Mouse (Mus musculus): ENCODE results near the gene Prr11. TPM values are rescaled to one million over a fixed set of nuclear protein-coding genes. Genes with fewer than 3 reads are reported as not detected.

The Prr11 gene
- total RNA-seq, 1 experiment = 9.6 TPM

DNA sequence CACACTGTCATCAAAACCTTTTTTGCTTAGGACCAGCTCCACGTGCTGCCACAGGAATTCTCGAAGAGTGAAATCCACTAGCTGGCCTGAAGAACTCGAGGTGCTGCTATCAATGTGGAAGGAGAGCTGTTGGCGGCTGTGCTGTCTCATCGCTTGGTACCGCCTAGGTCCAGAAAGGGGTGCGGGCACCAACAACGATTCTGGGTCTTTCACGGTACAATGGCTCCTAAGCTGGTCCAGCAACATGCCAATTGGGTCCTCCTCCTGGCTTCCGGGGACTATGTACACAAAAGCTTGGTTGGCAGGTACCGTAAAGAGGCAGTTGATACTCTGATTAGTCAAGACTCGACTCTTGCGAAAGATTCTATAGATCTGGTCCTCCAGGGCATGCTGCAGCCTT is 23.0 kb downstream of the Prr11 start:
- H3K9me3 ChIP-seq (ENCODE audit: control insufficient read depth, insufficient read depth, low read depth, low read length) = no peaks in the 10 kb centered on the region
- peaks cover 3 to 4% of the 10 kb centered on the region in 2 experiments; a peak in 1 of 4 replicates for H3K4me1 ChIP-seq (ENCODE audit: control insufficient read depth in 2 of 2, insufficient read depth in 2 of 2, low read length in 2 of 2, poor library complexity in 1 of 2)
- peak overlapping the region; percentile 96 to 97 for H3K4me3 ChIP-seq (ENCODE audit: insufficient read depth in 1 of 2, low read depth in 1 of 2, low read length in 2 of 2, poor library complexity in 1 of 2, severe bottlenecking in 1 of 2)
- in situ Hi-C loops (cut with MboI; ENCODE audit: low sequenced_read_pairs in 2 of 2, unreplicated experiment in 2 of 2) = no loop called here
- no peak for DNase-seq (ENCODE audit: low read depth, low spot score)
- H3K9ac ChIP-seq (ENCODE audit: insufficient read depth, low read depth, low read length, poor library complexity, severe bottlenecking) = 0 out of 2 replicates have a peak overlapping the region, but pooled peaks have one; percentile 97
- no peak for TF ChIP-seq CHD2 (IDR thresholded peaks at IDR 0.05; ENCODE audit: low read depth, low read length)
- no peak for TF ChIP-seq ZNF384 (IDR thresholded peaks at IDR 0.05; ENCODE audit: low read depth, low read length)
- TF ChIP-seq HCFC1 (IDR thresholded peaks at IDR 0.05; ENCODE audit: borderline replicate concordance, insufficient read depth, low read length) = no peak
- no peak for TF ChIP-seq ZC3H11A (IDR thresholded peaks at IDR 0.05; ENCODE audit: borderline replicate concordance, low read depth, low read length)
- TF ChIP-seq MAFK (IDR thresholded peaks at IDR 0.05; ENCODE audit: insufficient read depth, low read depth, low read length) = no peak
- no peak overlapping the region; the same call in 1 of the 2 replicates for H3K27ac ChIP-seq (ENCODE audit: insufficient read depth, low read depth, low read length, poor library complexity, severe bottlenecking)
- peaks cover 22% of the 10 kb centered on the region for H3K36me3 ChIP-seq (ENCODE audit: control insufficient read depth, insufficient read depth, low read length, poor library complexity, severe bottlenecking)

DNA sequence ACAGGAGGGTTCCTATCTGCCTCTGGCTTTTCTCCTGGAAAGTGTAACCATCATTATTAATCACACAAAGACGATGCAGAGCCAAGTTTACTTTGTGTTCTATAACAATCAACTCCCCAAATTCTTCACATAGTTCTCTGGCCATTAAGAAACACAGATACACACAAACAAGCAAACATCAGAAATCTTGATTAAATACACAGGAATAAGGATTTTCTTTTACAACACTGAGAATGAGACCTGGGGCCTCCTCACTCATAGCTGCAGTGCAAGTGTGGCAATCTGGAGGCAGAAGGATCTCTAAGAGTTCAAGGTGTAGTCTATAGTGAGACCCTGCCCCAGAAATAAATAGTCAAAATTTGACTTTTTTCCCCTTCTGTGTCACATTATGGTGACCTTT is 24.8 kb downstream of the Prr11 start:
- Histone ChIP-seq H3K4me3 (ENCODE audit: insufficient read depth in 1 of 2, low read depth in 1 of 2, low read length in 2 of 2, poor library complexity in 1 of 2, severe bottlenecking in 1 of 2) (no peak overlapping the region), H3K4me1 (ENCODE audit: control insufficient read depth in 2 of 2, insufficient read depth in 2 of 2, low read length in 2 of 2, poor library complexity in 1 of 2) (peaks cover 3 to 4% of the 10 kb centered on the region in 2 experiments; a peak in 1 of 4 replicates), H3K27ac (ENCODE audit: insufficient read depth, low read depth, low read length, poor library complexity, severe bottlenecking) (no peak overlapping the region), H3K9me3 (ENCODE audit: control insufficient read depth, insufficient read depth, low read depth, low read length) (no peaks in the 10 kb centered on the region), H3K36me3 (ENCODE audit: control insufficient read depth, insufficient read depth, low read length, poor library complexity, severe bottlenecking) (peaks cover 30% of the 10 kb centered on the region), H3K9ac (ENCODE audit: insufficient read depth, low read depth, low read length, poor library complexity, severe bottlenecking) (no peak overlapping the region)
- no peak for DNase-seq (ENCODE audit: low read depth, low spot score)
- in situ Hi-C loops (cut with MboI; ENCODE audit: low sequenced_read_pairs in 2 of 2, unreplicated experiment in 2 of 2) = no loop called here
- TF ChIP-seq ZNF384 (IDR thresholded peaks at IDR 0.05; ENCODE audit: low read depth, low read length) = peak; percentile 88
- TF ChIP-seq MAFK (IDR thresholded peaks at IDR 0.05; ENCODE audit: insufficient read depth, low read depth, low read length) = no peak

DNA sequence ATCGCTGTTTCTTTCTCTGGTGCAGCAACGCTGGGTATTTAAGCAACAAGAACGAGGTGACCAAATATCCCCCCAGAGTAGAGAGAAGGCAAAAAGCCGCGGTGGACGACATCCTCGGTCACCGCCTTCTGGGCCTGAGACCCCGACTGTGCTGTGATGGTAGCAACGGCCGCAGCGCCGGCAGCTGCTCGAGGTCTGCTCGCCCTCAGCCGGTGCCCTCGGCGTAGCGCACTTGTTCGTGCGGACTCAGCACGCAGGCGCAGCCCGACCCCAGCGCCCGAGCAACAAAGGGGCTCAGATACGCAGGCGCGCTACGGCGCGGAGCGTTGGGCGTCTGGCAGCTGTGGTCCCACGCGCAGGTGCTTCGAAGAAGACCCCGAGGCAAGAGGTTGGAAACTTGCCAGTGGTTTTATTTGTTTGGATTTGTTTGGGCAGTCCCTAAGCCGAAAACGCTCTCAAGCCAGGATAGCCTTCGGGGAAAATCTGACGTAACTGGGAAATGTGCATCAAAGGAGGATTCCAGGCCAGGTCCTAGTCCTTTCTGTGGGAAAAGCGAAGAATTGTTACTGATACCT is 34.6 kb downstream of the Prr11 start, which contains the start of gene Gdpd1:
Gene Gdpd1, minus strand, starts transcription at position 197 of the 575 bp plus-strand sequence.
- Histone ChIP-seq H3K36me3 (ENCODE audit: control insufficient read depth, insufficient read depth, low read length, poor library complexity, severe bottlenecking) (peaks cover 8% of the 10 kb centered on the region), H3K4me3 (ENCODE audit: insufficient read depth in 1 of 2, low read depth in 1 of 2, low read length in 2 of 2, poor library complexity in 1 of 2, severe bottlenecking in 1 of 2) (peak within 1 kb of the TSS; percentile 64 to 69), H3K4me1 (ENCODE audit: control insufficient read depth in 2 of 2, insufficient read depth in 2 of 2, low read length in 2 of 2, poor library complexity in 1 of 2) (no peaks in the 10 kb centered on the region; a peak in 1 of 4 replicates), H3K27ac (ENCODE audit: insufficient read depth, low read depth, low read length, poor library complexity, severe bottlenecking) (no peak within 1 kb of the TSS), H3K9me3 (ENCODE audit: control insufficient read depth, insufficient read depth, low read depth, low read length) (no peaks in the 10 kb centered on the region), H3K9ac (ENCODE audit: insufficient read depth, low read depth, low read length, poor library complexity, severe bottlenecking) (peak within 1 kb of the TSS; percentile 59)
- in situ Hi-C loops (cut with MboI; ENCODE audit: low sequenced_read_pairs in 2 of 2, unreplicated experiment in 2 of 2) = no loop called here
- TF ChIP-seq CHD2 (IDR thresholded peaks at IDR 0.05; ENCODE audit: low read depth, low read length) (no peak), MAFK (IDR thresholded peaks at IDR 0.05; ENCODE audit: insufficient read depth, low read depth, low read length) (no peak), ZNF384 (IDR thresholded peaks at IDR 0.05; ENCODE audit: low read depth, low read length) (no peak), HCFC1 (IDR thresholded peaks at IDR 0.05; ENCODE audit: borderline replicate concordance, insufficient read depth, low read length) (no peak), ZC3H11A (IDR thresholded peaks at IDR 0.05; ENCODE audit: borderline replicate concordance, low read depth, low read length) (no peak)
- DNase-seq (ENCODE audit: low read depth, low spot score) = peak; percentile 83

DNA sequence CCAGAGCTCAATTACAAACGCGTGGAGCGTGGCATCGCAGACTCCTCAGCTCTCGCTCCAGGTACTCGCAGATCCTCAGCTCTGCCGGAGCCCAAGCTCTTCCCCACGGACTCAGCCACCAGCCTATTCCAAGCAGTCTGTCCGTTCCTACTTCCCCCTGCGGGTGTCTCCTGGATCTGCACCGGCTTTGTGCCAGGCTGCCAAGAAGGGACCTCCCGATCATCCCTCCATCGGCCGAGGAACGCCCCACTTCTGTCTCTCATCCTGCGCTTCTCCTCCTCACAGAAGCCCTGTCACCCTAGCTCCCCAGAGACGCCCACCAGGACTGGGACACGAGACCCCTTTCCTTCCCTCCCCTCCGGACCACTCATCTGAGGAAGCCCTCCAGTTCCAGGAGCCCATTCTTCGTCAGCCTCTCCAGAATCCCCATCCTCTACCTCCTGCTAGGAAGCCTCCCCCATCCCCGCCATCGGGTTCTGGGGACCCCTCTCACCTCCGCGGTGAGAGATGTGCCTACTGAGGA is 35.1 kb downstream of the Prr11 start:
- Histone ChIP-seq H3K27ac (ENCODE audit: insufficient read depth, low read depth, low read length, poor library complexity, severe bottlenecking) (no peak overlapping the region), H3K4me1 (ENCODE audit: control insufficient read depth in 2 of 2, insufficient read depth in 2 of 2, low read length in 2 of 2, poor library complexity in 1 of 2) (no peaks in the 10 kb centered on the region; a peak in 1 of 4 replicates), H3K9ac (ENCODE audit: insufficient read depth, low read depth, low read length, poor library complexity, severe bottlenecking) (peak overlapping the region; percentile 59), H3K36me3 (ENCODE audit: control insufficient read depth, insufficient read depth, low read length, poor library complexity, severe bottlenecking) (peaks cover 8% of the 10 kb centered on the region), H3K4me3 (ENCODE audit: insufficient read depth in 1 of 2, low read depth in 1 of 2, low read length in 2 of 2, poor library complexity in 1 of 2, severe bottlenecking in 1 of 2) (peak overlapping the region; percentile 64 to 69), H3K9me3 (ENCODE audit: control insufficient read depth, insufficient read depth, low read depth, low read length) (no peaks in the 10 kb centered on the region)
- TF ChIP-seq HCFC1 (IDR thresholded peaks at IDR 0.05; ENCODE audit: borderline replicate concordance, insufficient read depth, low read length) (no peak), CHD2 (IDR thresholded peaks at IDR 0.05; ENCODE audit: low read depth, low read length) (no peak), ZC3H11A (IDR thresholded peaks at IDR 0.05; ENCODE audit: borderline replicate concordance, low read depth, low read length) (no peak), ZNF384 (IDR thresholded peaks at IDR 0.05; ENCODE audit: low read depth, low read length) (no peak), MAFK (IDR thresholded peaks at IDR 0.05; ENCODE audit: insufficient read depth, low read depth, low read length) (no peak)
- in situ Hi-C loops (cut with MboI; ENCODE audit: low sequenced_read_pairs in 2 of 2, unreplicated experiment in 2 of 2) = no loop called here
- peak; percentile 39 for DNase-seq (ENCODE audit: low read depth, low spot score)
